Comparison of ENCODE assay signal across 8 mouse cellular contexts in genomic region chr4:133813174-133813991, GRCm38 (mm10). TPM values are rescaled to one million over a fixed set of nuclear protein-coding genes. Genes with fewer than 3 reads are reported as not detected.
DNase-seq lines count a peak whose midpoint lies in the region; ATAC-seq and TF ChIP-seq lines count a peak whose summit lies in the region.

No protein-coding gene starts in this region.

- peak overlapping the region; percentile 68 for H3K4me3 ChIP-seq in bone marrow macrophage, adult 2 months (ENCODE audit: insufficient read depth, low read length)
- peak overlapping the region; percentile 54 for H3K4me3 ChIP-seq in embryonic fibroblast, embryonic 13.5 days (ENCODE audit: insufficient read depth, low read length)
- peak overlapping the region; percentile 64 for H3K4me3 ChIP-seq in kidney, embryonic 14.5 days (ENCODE audit: low read length)
- H3K4me3 ChIP-seq in limb, embryonic 15.5 days, result peak overlapping the region; percentile 67

- DNase-seq in 416B (ENCODE audit: low read depth), result peak; percentile 97
- peak; percentile 97 to 98 for DNase-seq in heart, adult 9 months (ENCODE audit: low spot score in 2 of 2)
- peak; percentile 74 to 88 for DNase-seq in monocyte, adult 2 months (ENCODE audit: low read depth in 1 of 2, low spot score in 2 of 2)
- DNase-seq in spleen, postnatal 36 days (ENCODE audit: low spot score in 2 of 2), result peak; percentile 93 to 94

- peak overlapping the region; percentile 57 for H3K4me2 ChIP-seq in kidney, embryonic 14.5 days (replicated peaks; ENCODE audit: low read depth, low read length)
- peak overlapping the region; percentile 59 for H3K4me2 ChIP-seq in limb, embryonic 15.5 days

- H3K27me3 ChIP-seq in kidney, embryonic 14.5 days (ENCODE audit: control insufficient read depth, insufficient read depth, low read length), result no peaks in the 10 kb centered on the region
- no peaks in the 10 kb centered on the region for H3K27me3 ChIP-seq in limb, embryonic 15.5 days

- TF ChIP-seq CTCF in bone marrow macrophage, adult 2 months (IDR thresholded peaks at IDR 0.05; ENCODE audit: low read depth, low read length), result no peak
- no peak for TF ChIP-seq CTCF in embryonic fibroblast, embryonic 13.5 days (IDR thresholded peaks at IDR 0.05; ENCODE audit: borderline replicate concordance, insufficient read depth, low read length)

- peak; percentile 88 for ATAC-seq in kidney, embryonic 14.5 days (ENCODE audit: low FRiP score, low TSS enrichment)
- peak; percentile 85 for ATAC-seq in limb, embryonic 15.5 days (ENCODE audit: insufficient number of reproducible peaks, low FRiP score, low TSS enrichment, low read depth)

- peak overlapping the region; percentile 90 for H3K9ac ChIP-seq in kidney, embryonic 14.5 days (ENCODE audit: low read depth, low read length)
- H3K9ac ChIP-seq in limb, embryonic 15.5 days, result peak overlapping the region; percentile 66

- TF ChIP-seq POLR2A in bone marrow macrophage, adult 2 months (IDR thresholded peaks at IDR 0.05; ENCODE audit: borderline replicate concordance, low read depth, low read length), result 0 out of 2 replicates have a peak, but pooled peaks have one; percentile 40
- peak; percentile 86 for TF ChIP-seq POLR2A in embryonic fibroblast, embryonic 13.5 days (IDR thresholded peaks at IDR 0.05; ENCODE audit: low read depth, low read length)

- H3K27ac ChIP-seq in bone marrow macrophage, adult 2 months (ENCODE audit: insufficient read depth, low read depth, low read length), result peak overlapping the region; percentile 100
- peak overlapping the region; percentile 99 for H3K27ac ChIP-seq in embryonic fibroblast, embryonic 13.5 days (ENCODE audit: insufficient read depth, low read length)
- H3K27ac ChIP-seq in kidney, embryonic 14.5 days (ENCODE audit: low read depth, low read length), result peak overlapping the region; percentile 100
- peak overlapping the region; percentile 100 for H3K27ac ChIP-seq in limb, embryonic 15.5 days

- H3K9me3 ChIP-seq in kidney, embryonic 14.5 days (ENCODE audit: control insufficient read depth, low read length), result no peaks in the 10 kb centered on the region
- H3K9me3 ChIP-seq in limb, embryonic 15.5 days, result no peaks in the 10 kb centered on the region

- H3K36me3 ChIP-seq in kidney, embryonic 14.5 days (ENCODE audit: control insufficient read depth, insufficient read depth, low read length), result no peaks in the 10 kb centered on the region
- no peaks in the 10 kb centered on the region for H3K36me3 ChIP-seq in limb, embryonic 15.5 days

- WGBS in kidney, embryonic 14.5 days, result 1% methylated on average over 66 of the region's 101 CpGs
- WGBS in limb, embryonic 15.5 days, result under 1% methylated on average over 63 of the region's 101 CpGs

- H3K4me1 ChIP-seq in bone marrow macrophage, adult 2 months (ENCODE audit: control insufficient read depth, insufficient read depth, low read length), result peaks cover 23% of the 10 kb centered on the region
- H3K4me1 ChIP-seq in embryonic fibroblast, embryonic 13.5 days (ENCODE audit: control insufficient read depth, insufficient read depth, low read length), result peaks cover 14% of the 10 kb centered on the region
- H3K4me1 ChIP-seq in kidney, embryonic 14.5 days (ENCODE audit: control insufficient read depth, insufficient read depth, low read length), result peaks cover 19% of the 10 kb centered on the region; the same call in 1 of the 2 replicates
- H3K4me1 ChIP-seq in limb, embryonic 15.5 days, result peaks cover 28% of the 10 kb centered on the region

RNA-seq across cellular contexts. Expression of gene Arid1a, which starts 56.8 kb away (rescaled TPM):
- 58.7 and 61.1 TPM in 2 replicates for polyA plus RNA-seq in bone marrow macrophage, adult 2 months (2012; ENCODE audit: insufficient read depth, insufficient read length, missing spikeins)
- polyA plus RNA-seq in embryonic fibroblast, embryonic 13.5 days (2011; ENCODE audit: insufficient read length, low read depth, missing spikeins), result 43.9 and 52.1 TPM in 2 replicates
- polyA plus RNA-seq in kidney, embryonic 14.5 days (2014; fragmentation: Nextera tagmentation; extraction: Ambion mirVana), result 40.5 and 51.7 TPM in 2 replicates
- 21.7 and 24.2 TPM in 2 replicates for polyA plus RNA-seq in limb, embryonic 15.5 days (2015; fragmentation: Nextera tagmentation; extraction: Ambion mirVana)

Comparison
In these comparisons a context has a peak if more than half of its experiments do, and no peak if none do; other contexts are left out.
1. Peak in every context shown above with its lines: DNase-seq, ATAC-seq, H3K4me3 ChIP-seq and H3K27ac ChIP-seq.